Mouse (Mus musculus) cerebellum, postnatal 25 days (tissue): ENCODE measurements around the gene Gm17677.

ENCODE experiments used
- DNase-seq, 2 experiments: peaks; one replicate each; pipeline ENCODE4 v3.0.0; 2021; ENCODE audit warnings: mixed read lengths in 2 of 2

The Gm17677 gene

DNA sequence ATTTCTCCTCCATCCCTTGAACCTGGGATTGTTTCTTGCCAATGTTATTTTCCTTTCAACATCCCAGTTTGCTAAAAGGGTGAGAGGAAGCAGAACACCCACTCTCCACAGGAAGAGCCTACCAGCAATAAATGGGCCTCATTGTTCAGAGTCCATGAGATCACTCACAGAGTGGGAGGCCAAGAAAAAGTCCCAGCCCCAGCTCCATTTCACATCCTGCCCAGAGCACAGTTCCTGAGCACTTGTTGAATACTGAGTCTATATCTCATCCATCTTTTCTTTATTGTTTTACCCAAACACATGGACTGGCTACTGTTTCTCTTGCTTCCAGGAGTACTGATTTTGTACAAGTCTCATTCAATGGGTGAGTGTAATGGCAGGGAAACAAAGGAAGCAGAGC is at the start of gene Gm17677:
Gene Gm17677, plus strand, starts transcription at position 301 of the 400 bp plus-strand sequence.
- DNase-seq: no peak

DNA sequence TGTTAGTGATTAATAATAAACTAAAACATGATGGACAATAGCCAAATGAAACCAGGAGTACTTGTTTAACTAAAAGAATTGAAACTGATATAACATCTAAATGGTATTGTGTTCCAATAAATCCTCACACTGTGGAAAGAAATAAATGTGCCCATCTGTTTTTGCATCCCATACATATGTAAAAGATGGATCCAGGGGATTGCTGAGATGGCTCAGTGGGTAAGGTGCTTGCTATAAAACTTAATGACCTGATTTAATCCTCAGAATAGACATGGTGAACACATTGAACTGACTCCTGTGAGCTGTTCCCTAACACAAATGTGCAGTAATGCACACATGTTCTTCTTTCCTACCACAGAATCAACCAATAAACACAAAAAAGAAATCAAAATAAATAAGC is 48.9 kb upstream of the Gm17677 start:
- no peak for DNase-seq

DNA sequence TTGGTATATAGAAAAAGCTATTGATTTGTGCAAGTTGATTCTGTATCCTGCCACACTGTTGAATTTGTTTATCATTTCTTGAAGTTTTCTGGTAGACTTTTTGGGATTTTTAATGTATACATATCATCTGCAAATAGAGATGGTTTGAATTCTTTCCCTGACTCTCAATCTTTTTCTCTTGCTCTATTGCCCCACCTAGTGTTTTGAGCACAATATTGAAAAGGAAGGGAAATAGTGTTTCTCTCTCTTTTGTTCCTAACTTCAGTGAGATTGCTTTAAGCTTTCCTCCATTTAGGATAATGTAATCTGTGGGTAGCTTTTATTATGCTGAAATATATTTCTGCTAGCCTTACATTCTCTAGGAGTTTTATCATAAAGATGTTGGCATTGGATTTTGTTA is 33.6 kb upstream of the Gm17677 start:
- no peak for DNase-seq

DNA sequence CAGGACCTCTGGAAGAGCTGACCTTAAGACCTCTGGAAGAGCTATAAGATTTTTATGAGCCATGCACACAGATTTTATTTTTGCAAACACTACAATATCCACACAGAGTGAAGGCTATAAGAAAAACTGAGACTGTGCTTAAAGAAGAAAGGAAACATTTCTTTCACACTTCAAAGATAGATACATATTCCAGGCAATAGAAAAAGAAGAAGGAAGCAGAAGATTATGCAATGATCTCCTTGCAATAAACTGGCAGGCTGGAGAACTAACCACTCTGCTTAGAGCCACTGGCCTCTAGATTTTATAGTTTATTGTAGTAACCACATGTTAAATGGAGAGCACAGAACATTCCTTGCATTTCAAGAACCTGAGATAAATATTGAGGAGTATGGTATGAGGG is 16.0 kb downstream of the Gm17677 start:
- no peak for DNase-seq

DNA sequence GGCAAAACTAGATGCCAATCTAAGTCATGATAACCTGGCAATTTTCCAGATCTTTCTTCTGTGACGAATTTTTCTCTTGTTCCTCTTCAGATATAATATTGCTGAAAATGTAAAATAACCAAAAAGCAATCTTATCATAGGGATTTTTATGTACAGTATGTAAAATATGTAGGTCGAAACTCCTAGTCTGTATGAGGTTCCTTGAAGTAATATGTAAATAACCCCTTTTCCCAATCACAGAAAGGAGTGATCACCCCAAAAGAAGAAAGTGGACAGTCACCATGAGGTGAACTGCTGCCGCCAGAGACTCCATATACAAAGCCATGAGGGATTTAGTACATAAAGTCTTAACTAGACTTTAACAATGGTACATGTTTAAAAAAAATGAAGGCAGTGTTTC is 37.2 kb downstream of the Gm17677 start, which contains the start of gene Gm17727:
Gene Gm17727, minus strand, starts transcription at position 101 of the 400 bp plus-strand sequence.
- DNase-seq: no peak

DNA sequence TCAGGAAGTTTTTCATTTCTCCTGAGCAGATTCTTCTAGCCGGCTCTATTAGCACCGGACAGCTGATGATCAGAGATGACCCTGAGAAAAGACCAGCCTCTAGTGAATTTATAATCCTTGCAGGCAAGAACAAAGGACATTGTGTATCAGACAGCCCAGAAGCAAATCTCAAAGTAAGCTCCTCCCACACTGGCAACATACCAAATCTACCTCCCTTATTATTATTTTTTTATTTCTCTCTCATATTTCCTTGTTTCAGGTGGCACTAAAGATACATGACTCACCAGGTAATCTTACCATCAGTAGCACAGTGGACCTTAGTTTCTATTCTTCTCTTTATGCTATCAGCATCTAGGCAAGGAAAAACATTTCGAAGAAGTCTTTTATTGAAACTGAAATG is 49.2 kb downstream of the Gm17677 start, which contains the start of the genes Gm27235 and D730048I06Rik:
Gene Gm27235, minus strand, starts transcription at position 101 of the 400 bp plus-strand sequence.
Gene D730048I06Rik, minus strand, starts transcription at position 112 of the 400 bp plus-strand sequence.
- no peak for DNase-seq
